Mouse (Mus musculus) gastrocnemius, adult 18-20 months (tissue): ENCODE data around the gene Pkd2l1. TPM values are rescaled to one million over a fixed set of nuclear protein-coding genes. Genes with fewer than 3 reads are reported as not detected.

ENCODE experiments used
- DNase-seq: peaks from one replicate; pipeline ENCODE4 v3.0.0; 2021; ENCODE audit warnings: low spot score
- long read RNA-seq, 2 experiments: library from polyadenylated mRNA; stranded (forward); transcript quantifications; one replicate each; pipeline ENCODE4 v2.0.0; 2021
- total RNA-seq, 2 experiments: library from RNA; stranded (reverse); gene quantifications; 2 replicates each; pipeline ENCODE4 v1.2.3; 2021

Gene Pkd2l1
- total RNA-seq = not detected
- long read RNA-seq, experiment 1 = 0 reads
- long read RNA-seq, experiment 2 = 0 reads

DNA sequence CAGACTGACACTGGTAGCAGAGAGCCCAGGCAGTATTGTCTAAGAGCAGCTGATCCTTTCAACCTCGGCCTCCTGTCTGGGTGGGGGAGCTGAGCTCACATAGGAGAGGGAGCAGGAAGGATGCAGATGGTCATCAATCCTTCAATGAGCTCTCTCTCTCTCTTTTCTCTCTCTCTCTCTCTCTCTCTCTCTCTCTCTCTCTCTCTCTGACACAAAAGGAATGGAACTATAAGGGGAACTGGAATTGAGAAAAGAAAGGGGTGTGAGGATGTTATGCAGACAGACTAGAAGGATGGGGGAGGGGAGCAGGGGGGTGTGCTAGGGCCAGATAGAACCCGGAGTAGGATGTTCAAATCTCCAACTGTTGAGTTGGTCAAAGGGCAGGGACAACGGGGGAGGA is at the start of gene Pkd2l1:
Gene Pkd2l1 (minus strand): TSS at position 101 of the 400 bp plus-strand sequence.
- no peak for DNase-seq

DNA sequence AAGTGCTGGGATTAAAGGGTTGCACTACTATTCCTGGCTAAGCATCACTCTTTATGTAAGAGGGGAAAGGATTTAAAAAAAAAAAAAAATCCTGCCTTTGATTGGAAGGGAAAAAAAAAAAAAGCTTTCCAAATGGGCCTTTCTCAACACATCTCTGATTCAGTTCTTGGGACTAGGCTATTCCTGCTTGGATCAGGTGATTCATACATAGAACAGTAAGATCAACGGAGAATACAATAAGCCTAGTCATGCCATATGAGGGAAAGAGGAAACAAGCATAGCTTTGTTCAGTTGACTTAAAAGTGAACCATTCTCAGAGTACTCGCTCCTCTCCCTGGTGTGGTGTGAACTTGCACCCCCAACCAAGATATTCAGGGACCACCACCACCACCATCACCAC is 46.7 kb upstream of the Pkd2l1 start:
- no peak for DNase-seq

DNA sequence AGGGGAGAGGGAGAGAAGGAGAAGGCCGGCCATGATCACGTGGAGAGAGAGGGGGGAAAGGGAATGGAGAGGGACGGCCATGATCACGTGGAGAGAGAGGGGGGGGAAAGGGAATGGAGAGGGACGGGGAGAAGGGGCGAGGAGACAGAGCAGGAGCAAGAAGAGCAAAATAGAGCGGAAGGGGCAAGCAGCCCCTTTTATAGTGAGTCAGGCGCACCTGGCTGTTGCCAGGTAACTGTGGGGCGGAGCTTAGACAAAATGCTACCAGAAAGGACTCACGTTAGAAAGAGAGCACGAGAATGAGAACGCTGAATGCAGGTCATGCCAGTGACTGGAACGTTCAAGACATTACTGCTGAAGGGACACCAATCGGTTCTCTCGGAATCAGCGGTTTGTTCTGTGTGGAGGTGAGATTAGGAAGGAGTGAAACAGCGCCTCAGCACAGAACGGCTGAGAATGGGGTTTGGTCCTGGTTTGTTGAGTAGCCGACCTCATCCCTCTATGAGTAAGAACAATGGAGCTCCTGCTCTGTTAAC is 45.3 kb upstream of the Pkd2l1 start:
- no peak for DNase-seq

DNA sequence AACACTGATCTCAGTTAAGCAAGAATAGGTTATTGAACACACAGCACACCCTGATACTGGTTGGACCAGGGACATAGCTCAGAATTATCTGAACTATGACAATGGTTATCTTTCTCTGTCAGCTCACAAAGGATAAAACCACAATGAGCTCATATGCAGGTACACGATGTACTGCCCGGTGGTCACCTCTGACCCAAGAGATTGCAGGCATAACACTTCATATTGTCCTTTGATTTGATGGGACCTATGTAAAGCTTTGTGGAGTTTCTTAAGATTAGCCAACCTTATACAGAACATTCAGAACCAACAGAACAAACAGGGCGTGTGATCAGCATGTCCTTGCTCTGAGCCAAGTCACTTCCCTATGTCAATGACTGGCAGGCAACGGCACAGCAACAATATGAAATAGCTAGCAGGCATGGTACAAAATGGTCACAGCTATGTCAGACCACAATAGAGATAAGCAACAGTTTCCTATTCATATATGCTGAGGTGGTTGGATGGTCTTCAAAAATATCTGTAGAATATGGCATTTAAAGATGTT is 39.4 kb upstream of the Pkd2l1 start:
- no peak for DNase-seq

DNA sequence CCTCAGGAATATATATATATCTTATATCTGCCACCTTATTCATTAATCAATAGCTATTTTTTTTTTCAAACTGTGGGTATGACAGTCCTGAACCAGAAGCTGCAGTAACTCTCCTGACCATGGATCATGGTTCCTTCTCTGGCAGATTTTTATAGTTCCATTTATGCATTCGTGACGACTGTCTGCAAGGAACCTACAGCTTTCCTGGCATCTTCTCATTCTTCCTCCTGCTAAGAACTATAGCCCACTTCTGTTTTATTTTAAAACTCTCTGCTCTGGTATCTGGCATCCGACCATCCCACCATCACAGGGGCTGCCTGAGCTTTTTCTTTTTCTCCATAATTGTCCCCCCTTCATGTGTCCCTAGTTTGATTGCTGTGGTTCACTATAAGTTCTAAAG is 38.0 kb upstream of the Pkd2l1 start:
- no peak for DNase-seq

DNA sequence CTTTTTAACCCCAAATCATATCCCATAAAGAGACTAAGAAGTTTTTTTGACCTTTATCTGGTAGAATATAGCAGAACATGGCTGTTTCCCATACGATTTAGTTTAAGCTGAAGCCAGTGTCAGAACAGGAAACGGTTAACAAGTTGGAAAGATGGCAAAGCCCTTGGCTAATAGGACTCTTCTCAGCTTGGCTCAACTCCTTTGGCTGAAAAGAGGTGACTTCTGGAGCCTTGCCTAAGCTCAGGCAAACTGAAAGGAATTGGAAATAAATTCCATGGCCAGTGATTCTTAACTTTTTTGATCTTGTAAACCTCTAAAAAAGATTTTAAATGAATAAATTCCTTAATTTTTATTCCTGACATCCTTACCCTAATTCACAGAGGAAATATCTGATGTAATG is 37.5 kb upstream of the Pkd2l1 start:
- DNase-seq = no peak

DNA sequence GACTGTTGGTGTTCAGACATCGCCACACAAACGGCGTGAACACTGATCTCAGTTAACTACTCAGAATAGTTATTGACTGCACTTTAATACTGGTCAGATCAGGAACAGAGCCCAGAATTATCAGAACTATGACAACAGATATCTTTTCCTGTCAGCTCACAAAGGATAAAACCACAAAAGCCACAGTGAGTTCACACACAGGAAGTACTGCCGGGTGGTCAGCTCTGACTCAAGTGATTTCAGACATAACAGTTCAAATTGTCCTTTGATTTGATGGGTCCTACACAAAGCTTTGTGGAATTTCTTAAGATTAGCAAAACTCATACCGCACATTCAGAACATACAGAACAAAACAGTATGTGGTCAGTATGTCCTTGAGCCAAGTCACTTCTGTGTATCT is 33.5 kb upstream of the Pkd2l1 start:
- no peak for DNase-seq

DNA sequence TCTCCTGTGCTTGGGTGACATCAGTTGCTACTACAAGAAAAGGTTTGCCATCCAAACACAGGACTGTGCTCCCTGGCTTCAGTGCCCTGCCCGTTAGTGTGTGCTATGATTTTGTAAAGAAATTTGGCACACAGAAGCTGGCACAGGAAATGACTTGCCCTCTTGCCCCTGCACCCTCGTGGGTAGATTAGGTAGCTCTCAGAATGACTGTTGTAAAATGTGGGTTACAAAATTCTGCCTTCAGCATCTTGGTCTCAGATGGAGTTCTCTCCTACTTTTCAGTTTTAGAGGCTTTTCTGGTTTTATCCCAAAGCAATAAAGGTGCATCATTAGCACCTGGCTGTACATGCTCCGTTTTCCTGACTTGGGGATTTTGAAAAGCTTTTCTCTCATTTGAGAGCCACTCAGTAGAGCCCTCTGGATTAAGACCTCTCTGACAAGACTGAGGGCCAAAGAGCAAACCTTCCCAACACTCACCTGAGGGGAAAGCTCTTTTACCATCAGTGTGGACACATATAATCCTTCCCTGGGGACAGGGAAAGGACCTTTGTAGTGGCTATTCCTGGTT is 25.8 kb upstream of the Pkd2l1 start:
- no peak for DNase-seq

DNA sequence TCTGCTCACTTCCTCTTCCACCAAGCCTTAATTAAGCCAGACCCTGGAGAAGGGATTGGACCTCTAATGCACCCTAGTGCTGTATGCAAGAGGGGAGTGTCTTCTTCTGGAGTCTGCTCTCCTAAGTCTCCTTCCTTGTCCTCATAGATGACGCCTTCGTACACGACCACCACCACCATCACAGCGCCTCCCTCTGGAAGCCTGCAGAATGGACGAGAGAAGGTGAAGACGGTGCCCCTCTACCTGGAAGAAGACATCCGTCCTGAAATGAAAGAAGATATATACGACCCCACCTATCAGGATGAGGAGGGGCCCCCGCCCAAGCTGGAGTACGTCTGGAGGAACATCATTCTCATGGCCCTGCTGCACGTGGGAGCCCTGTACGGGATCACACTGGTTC is 23.0 kb upstream of the Pkd2l1 start:
- DNase-seq = no peak

DNA sequence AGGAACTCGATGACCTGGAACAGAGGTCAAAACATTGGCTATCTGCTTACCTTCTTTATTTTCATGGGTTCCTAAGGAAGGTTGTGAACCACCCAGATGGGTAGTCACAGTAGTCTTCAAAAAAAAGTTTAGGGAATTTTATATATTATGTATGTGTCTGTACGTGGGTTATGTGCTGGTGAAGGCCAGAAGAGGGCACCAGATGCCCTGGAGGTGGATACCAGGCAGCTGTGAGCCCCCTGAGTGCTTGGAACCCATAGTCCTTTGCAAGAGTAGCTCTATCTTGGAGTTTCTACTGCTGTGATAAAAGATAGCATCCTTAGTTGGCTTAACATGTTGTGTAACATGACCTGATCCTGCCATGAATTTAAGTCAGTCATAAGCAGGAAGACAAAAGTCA is 14.8 kb upstream of the Pkd2l1 start:
- DNase-seq = no peak

DNA sequence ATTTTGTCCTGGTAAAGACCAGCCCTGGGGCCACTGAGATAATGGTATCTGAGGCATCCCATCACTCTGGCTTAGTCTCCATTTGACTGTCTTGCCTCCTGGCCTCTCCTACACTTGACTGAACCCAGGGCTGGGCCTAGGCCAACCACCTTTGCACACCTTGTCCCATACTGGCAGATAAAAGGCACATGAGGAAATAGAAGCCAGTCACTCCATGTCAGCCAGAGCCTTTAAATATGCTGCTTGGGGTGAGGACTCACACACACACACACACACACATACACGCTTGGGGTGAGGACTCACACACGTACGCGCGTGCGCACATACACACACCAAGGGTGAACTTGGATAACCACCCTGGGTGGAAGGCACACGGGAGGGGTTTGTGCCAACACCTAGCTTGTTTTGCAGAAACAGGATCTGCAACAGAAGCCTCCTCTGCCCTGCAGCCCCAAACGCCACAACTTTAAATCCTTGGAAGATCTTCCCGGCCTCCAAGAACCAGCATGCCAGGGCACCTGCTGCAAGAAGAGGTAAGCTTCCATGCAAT is 10.8 kb upstream of the Pkd2l1 start, which contains the start of gene Scd3:
Gene Scd3 (plus strand): TSS at position 255 of the 550 bp plus-strand sequence.
- DNase-seq = no peak

DNA sequence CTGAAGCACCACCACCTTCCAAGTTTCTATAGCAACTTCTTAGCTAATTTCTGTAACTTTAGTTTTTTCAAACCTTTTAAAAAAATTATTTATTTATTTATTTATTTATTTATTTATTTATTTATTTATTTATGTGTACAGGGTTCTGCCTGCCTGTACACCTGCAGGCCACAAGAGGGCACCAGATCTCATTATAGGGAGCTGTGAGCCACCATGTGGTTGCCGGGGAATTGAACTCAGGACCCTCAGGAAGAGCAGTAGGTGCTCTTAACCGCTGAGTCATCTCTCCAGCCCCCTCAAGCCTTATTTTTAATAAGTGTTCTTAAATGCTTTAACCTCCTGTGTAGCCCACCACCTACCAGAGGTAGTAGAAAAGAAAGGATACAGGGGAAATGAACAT is 6.7 kb upstream of the Pkd2l1 start:
- DNase-seq = no peak

DNA sequence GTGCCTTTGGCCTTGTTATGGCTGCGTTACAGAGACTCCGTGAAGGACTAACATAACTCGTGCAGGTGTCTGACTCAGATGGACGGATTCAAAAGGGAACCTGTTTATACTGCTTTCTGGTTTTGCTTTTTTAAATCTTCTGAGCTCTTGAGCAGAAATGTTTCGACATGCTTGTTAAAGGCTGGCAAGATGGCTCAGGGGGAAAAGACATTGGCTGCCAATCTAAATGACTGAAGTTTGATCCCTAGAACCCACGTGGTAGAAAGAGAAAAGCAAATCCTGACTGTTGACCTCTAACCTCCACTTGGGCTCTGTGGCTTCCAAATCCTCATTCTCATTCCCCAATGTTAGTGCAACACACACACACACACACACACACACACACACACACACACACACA is 6.3 kb upstream of the Pkd2l1 start:
- no peak for DNase-seq

DNA sequence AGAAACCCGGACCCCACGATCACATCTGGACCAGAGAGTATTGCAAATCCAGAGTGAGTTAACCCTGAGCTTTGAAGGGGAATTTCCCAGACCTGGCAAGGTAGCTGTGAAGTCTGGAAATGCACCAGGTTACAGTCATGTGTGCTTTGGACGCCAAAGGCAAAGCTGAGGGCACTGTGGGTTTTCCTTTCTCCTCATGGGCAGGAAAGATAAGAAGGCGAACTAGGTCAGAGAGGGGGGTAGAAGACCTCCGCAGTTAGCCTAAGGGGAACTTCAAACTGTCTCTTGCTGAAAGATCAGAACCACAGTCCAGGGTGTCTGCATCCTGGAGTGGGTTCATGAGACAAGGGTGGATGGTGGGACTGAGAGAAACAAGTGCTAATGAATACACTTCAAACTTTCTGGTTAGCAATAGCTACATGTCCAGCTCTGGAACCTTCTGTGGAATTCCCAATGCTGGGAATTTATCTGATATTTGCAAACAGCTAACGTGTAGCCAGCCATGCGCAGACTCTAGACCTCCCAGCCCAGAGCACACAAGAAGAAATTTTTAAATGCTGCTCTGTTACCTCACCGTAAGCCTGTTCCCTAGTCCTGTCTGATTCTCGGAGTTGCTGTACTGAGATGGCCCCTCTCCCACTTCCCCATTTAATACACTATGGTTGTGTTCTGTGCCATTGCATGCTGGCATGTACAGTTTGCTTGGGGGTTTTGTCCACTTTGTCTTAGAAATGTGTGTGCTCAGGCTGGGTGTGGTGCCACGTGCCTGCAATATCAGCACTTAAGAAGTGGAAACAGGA is 5.0 kb upstream of the Pkd2l1 start:
- DNase-seq = no peak

DNA sequence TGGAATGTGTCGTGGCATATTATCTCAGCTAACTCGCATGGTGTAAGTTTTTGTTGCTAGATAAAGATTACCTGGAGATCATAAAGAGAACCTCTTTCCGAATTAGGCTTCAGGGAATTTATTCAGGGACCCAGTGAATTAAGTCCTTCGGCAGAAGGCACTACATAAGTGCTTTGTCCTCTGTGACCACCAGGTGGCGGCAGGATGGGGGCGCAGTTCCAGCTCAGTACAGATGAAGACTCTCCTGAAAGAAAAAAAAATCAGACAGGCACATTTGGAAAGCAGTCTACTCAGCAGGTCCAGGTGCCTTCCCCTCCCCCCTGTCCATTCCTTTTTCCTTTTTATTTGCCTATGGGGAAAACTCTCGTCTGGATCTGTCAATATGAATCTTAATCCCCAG is 2.9 kb upstream of the Pkd2l1 start:
- peak; percentile 46 for DNase-seq

DNA sequence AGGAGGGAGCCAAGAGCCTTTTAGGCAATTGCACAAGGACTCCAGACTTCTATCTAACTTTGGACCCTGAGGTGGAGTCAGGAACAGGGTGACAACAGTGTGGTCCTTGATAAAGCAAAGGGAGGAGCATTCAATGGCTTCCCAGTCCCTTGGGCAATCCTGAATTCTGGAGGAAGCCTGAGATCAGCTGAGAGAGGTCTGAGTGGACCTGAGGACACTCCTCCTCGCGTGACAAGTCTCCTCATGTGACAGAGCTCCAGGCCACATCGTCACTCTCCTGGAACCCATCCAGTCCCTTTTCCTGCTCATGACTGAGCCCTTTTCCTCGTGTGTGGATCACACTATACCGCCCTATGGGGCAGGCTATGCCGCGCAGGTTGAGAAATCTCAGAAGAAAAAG is 1.7 kb upstream of the Pkd2l1 start:
- no peak for DNase-seq

DNA sequence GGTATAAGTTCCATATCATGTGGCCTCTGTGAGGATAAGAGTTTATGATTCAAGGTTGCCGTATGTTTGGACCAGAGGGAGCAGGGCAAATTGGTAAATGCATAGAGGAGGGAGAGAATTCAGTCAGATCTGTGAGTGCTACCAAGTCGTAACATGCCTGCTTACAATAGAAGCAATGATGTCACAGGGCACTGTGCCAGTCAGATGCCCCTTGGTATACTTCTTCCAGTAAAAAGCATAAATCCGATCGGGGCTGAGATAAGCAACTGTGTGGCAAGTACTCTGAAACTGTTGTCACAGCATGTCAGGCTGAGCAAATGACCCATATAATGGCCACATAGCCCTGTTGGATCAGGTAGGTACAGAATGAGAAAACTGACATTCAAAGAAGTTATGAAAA is 3.2 kb downstream of the Pkd2l1 start:
- no peak for DNase-seq

DNA sequence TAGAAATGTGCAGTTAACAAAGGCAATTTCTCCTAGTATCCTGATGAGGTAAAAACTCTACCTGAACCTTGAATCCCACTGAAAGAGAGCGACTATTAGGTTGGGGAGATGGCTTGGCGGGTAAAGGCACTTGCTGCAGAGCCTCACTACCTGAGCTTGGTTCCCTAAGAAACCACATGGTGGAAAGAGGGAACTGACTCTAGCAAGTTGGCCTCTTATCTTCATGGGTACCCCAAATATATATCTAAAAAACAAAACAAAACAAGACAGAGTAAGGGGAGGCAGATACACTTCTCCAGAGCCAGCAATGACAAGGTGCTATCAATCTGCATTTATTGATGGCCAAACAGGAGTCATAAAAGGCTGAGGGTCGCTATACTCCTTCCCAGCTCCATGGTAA is 8.3 kb downstream of the Pkd2l1 start:
- DNase-seq = no peak

DNA sequence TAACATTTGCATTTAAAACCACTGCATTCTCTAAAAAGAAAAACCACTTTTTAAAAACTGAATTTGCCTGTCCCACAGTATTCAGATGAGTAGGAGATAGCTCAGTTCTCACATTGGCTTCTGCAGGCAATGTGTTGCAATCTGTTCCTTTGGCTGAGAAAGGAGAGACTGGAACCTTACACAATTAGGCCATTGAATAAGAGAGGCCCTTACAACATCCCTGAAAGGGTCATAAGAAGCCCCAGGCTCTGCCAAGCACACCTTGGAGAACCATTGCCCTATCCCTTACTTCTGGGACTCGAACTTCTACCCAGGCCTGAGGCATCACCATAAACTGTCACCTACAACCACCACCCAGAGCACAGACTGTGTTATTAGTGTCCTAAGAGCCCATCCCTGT is 11.7 kb downstream of the Pkd2l1 start:
- no peak for DNase-seq

DNA sequence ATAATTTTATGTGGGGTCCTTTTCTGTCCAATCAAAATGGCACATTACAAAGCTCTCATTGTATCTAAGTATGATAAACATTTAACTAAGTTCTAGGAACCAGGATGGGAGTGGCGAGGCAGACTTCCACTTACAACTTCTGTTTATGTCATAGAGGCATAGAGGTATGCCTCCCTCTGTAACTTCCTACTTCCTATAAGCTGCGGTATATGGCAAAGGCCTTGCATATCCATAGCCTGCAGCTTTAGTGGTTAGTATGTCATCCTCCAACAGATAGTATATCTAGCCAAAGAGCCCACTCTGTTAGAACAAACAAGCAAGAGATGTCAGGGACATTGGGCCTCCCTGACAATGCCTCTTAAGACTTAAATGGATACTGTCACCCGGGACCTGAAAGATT is 15.5 kb downstream of the Pkd2l1 start:
- DNase-seq = no peak

DNA sequence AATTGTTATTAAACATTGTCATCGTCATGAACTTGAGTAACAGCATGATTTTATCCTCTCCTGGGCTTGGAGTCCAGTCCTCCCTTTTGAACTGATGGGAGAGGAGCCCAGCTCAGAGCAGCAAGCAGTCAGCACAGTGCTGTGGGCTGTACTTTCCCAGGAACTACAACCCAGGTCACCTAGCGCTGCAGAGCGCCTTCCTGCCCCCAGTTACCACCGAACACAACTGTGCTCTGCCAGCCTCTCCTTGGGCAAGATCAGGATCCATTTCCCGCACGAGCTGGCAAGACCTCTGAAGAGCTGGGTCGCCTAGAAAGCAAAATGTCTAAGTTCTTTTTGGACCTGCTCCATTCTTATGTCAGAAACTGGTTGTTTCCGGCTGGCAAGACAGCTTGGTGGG is 17.4 kb downstream of the Pkd2l1 start:
- DNase-seq = no peak

DNA sequence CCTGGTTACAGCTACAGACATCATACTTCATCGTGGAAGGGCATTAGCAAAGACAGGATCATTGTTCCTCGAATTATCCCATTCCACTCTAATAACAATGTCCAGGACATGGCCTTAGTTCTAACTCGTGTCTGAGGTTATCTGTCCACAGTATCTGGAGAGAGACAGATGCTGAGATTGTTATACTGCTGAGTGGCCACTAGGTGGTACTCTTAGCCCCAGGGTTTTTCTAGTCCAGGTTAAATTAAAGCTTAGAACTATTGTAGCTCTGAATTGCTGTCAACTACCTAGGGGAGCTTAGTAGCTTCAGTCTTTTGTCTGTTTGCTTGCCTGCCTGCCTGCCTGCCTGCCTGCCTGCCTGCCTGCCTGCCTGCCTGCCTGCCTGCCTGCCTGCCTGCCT is 30.7 kb downstream of the Pkd2l1 start:
- no peak for DNase-seq

DNA sequence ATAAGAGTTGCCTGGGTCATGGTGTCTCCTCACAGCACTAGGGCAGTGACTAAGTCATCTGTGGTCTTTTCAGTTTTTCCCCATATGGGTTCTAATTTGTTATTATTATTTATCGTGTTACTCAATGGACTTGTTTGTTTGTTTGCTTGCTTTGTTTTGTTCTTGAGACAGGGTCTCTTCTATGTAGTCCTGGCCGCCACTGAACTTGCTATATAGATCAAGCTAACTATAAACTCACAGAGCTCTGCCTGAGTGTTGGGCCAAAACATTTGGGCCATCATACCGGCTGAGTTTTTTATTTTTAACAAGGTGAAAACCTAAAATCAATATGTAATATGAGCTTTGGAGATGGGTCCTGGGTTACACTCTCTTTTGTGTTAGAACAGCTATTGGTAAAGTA is 32.9 kb downstream of the Pkd2l1 start:
- no peak for DNase-seq
